Mouse (Mus musculus): ENCODE measurements at regions not wholly inside any gene's neighbourhood (a gene's known extent, or its start where the extent isn't known, plus 50 kb on each side); places are given as distances from the start of the nearest gene placed in this dataset.

- DNase-seq (ENCODE audit: low spot score in 2 of 2) = peak; percentile 43 to 72
Measured at GRCm38 (mm10) chr5:115790436-115790835, 54.6 kb upstream of the Cit start.
